Mouse (Mus musculus) midbrain, embryonic 11.5 days (tissue): ENCODE data around the gene Tbc1d10c. TPM values are rescaled to one million over a fixed set of nuclear protein-coding genes. Genes with fewer than 3 reads are reported as not detected.
"Not testable (repeated sequence)": the region's sequence is repeated elsewhere in the genome, so short reads cannot be mapped to it uniquely, and the experiment has no call there.

ENCODE experiments used
- ATAC-seq: fragments of 200-750 bp; cut with Nextera tagmentation; 2 replicates; pipeline ENCODE4 v1.8.0; 2017; ENCODE audit warnings: moderate TSS enrichment, moderate library complexity; ENCODE audit not compliant: low FRiP score
- DNase-seq: peaks from one replicate; pipeline ENCODE4 v3.0.0; 2015; ENCODE audit warnings: low spot score; ENCODE audit errors: missing footprints
- H3K27ac ChIP-seq: fragments of 300-500 bp; sonication (generic); 2 replicates; pipeline ENCODE4 v1.5.1; 2014; ENCODE audit warnings: low read depth, low read length
- H3K27me3 ChIP-seq: fragments of 300-500 bp; sonication (generic); 2 replicates; pipeline ENCODE4 v1.6.1; 2014; ENCODE audit warnings: mild to moderate bottlenecking, low read length, moderate library complexity, mixed read lengths; ENCODE audit not compliant: control insufficient read depth, insufficient read depth
- H3K36me3 ChIP-seq: fragments of 300-500 bp; sonication (generic); 2 replicates; pipeline ENCODE4 v1.6.1; 2014; ENCODE audit warnings: mild to moderate bottlenecking, low read length, moderate library complexity, mixed read lengths; ENCODE audit not compliant: control insufficient read depth, insufficient read depth
- H3K4me1 ChIP-seq: fragments of 300-500 bp; sonication (generic); 2 replicates; pipeline ENCODE4 v1.6.1; 2014; ENCODE audit warnings: low read length; ENCODE audit not compliant: control insufficient read depth, insufficient read depth
- H3K4me2 ChIP-seq: fragments of 300-500 bp; sonication (generic); 2 replicates; pipeline ENCODE4 v1.6.1; 2014; ENCODE audit warnings: mild to moderate bottlenecking, moderate library complexity
- H3K4me3 ChIP-seq: fragments of 300-500 bp; sonication (generic); 2 replicates; pipeline ENCODE4 v1.5.1; 2014; ENCODE audit warnings: low read depth, low read length
- H3K9ac ChIP-seq: fragments of 300-500 bp; sonication (generic); 2 replicates; pipeline ENCODE4 v1.6.1; 2014; ENCODE audit warnings: low read length
- H3K9me3 ChIP-seq: fragments of 300-500 bp; sonication (generic); 2 replicates; pipeline ENCODE4 v1.6.1; 2016; ENCODE audit warnings: low read length; ENCODE audit not compliant: control insufficient read depth
- WGBS: fragments of 180-500 bp; shearing (Covaris S2); extraction: QIAGEN DNeasy Blood & Tissue Kit; methylation state at CpG from one replicate; pipeline ENCODE4 v1.1.7; 2014; 5-methylcytosine and 5-hydroxymethylcytosine counted together
- microRNA-seq: library from miRNA; unstranded; fragments of <30 nt; microRNA quantifications from one replicate; pipeline ENCODE4, GENCODE M21; 2017
- polyA plus RNA-seq: library from polyadenylated mRNA; unstranded; fragments of >200 nt; fragmentation: Nextera tagmentation; extraction: Ambion mirVana; gene quantifications from 2 replicates; pipeline ENCODE4 v1.2.1, GENCODE M21; 2014

Gene Tbc1d10c
- polyA plus RNA-seq, 1 experiment from 2014 or later: 0.29 TPM

- H3K9ac ChIP-seq: no peak overlapping the region
- ATAC-seq (no peak), DNase-seq (no peak)
- H3K4me3 ChIP-seq: no peak overlapping the region
- no peak overlapping the region for H3K27ac ChIP-seq
- no peaks in the 10 kb centered on the region for H3K27me3 ChIP-seq
- no peaks in the 10 kb centered on the region for H3K4me1 ChIP-seq
- 82% methylated on average over 5 of the region's 5 CpGs for WGBS
- H3K36me3 ChIP-seq: no peaks in the 10 kb centered on the region; the same call in 1 of the 2 replicates
- no peak overlapping the region for H3K4me2 ChIP-seq
- H3K9me3 ChIP-seq: no peaks in the 10 kb centered on the region
Measured at GRCm38 (mm10) chr19:4137913-4138312, 53.2 kb downstream of the Tbc1d10c start.

GRCm38 (mm10) chr19:4136463-4136862 lies 54.6 kb downstream of the Tbc1d10c start:
- ATAC-seq (no peak), DNase-seq (no peak)
- 79% methylated on average over 5 of the region's 5 CpGs for WGBS
- no peak overlapping the region for H3K27ac ChIP-seq
- no peak overlapping the region for H3K4me3 ChIP-seq
- no peak overlapping the region for H3K9ac ChIP-seq
- H3K27me3 ChIP-seq: no peaks in the 10 kb centered on the region
- H3K4me1 ChIP-seq: no peaks in the 10 kb centered on the region
- H3K36me3 ChIP-seq: peaks cover 3% of the 10 kb centered on the region
- no peaks in the 10 kb centered on the region for H3K9me3 ChIP-seq
- no peak overlapping the region for H3K4me2 ChIP-seq

GRCm38 (mm10) chr19:4135963-4136345 lies 55.1 kb downstream of the Tbc1d10c start:
- H3K36me3 ChIP-seq, DNase-seq, ATAC-seq, H3K4me1 ChIP-seq, H3K9ac ChIP-seq, H3K9me3 ChIP-seq, H3K4me3 ChIP-seq, H3K4me2 ChIP-seq, H3K27me3 ChIP-seq, H3K27ac ChIP-seq: not testable (repeated sequence)
- WGBS: 28% methylated on average over 8 of the region's 8 CpGs

GRCm38 (mm10) chr19:4135229-4135962 lies 55.7 kb downstream of the Tbc1d10c start:
- H3K4me3 ChIP-seq, ATAC-seq, DNase-seq, H3K27me3 ChIP-seq, H3K36me3 ChIP-seq, H3K27ac ChIP-seq, H3K4me2 ChIP-seq, H3K4me1 ChIP-seq, H3K9me3 ChIP-seq, H3K9ac ChIP-seq: not testable (repeated sequence)
- WGBS: 83% methylated on average over 6 of the region's 6 CpGs

- DNase-seq (no peak), ATAC-seq (no peak)
- H3K4me2 ChIP-seq: no peak overlapping the region
- H3K9me3 ChIP-seq: no peaks in the 10 kb centered on the region
- H3K36me3 ChIP-seq: peaks cover 4% of the 10 kb centered on the region
- no peak overlapping the region for H3K27ac ChIP-seq
- H3K27me3 ChIP-seq: no peaks in the 10 kb centered on the region
- 85% methylated on average over 4 of the region's 4 CpGs for WGBS
- no peaks in the 10 kb centered on the region for H3K4me1 ChIP-seq
- no peak overlapping the region for H3K4me3 ChIP-seq
- H3K9ac ChIP-seq: no peak overlapping the region
Measured at GRCm38 (mm10) chr19:4134354-4134753, 56.7 kb downstream of the Tbc1d10c start.

Small RNA genes within 50 kb of the gene (microRNA-seq; reads per million reads assigned to microRNA genes)
- not detected for gene Gm26115

Other genes with a start within 250 kb of the Tbc1d10c start
- not detected in 2 replicates for gene Aldh3b3, start 232.6 kb downstream of the Tbc1d10c start, polyA plus RNA-seq
- 0.44 and 0.50 TPM in 2 replicates for gene Aldh3b2, start 219.0 kb downstream of the Tbc1d10c start, polyA plus RNA-seq
- gene Acy3, start 204.7 kb downstream of the Tbc1d10c start, polyA plus RNA-seq: 1.0 and 1.6 TPM in 2 replicates
- not detected in 2 replicates for gene Tbx10, start 198.5 kb downstream of the Tbc1d10c start, polyA plus RNA-seq
- 14.0 and 15.1 TPM in 2 replicates for gene Nudt8, start 190.7 kb downstream of the Tbc1d10c start, polyA plus RNA-seq
- gene Gm49405, start 190.7 kb downstream of the Tbc1d10c start, polyA plus RNA-seq: 0.87 and 1.5 TPM in 2 replicates
- gene Doc2g, start 188.0 kb downstream of the Tbc1d10c start, polyA plus RNA-seq: 1.5 TPM in 2 replicates
- 180 TPM in 2 replicates for gene Ndufv1, start 178.5 kb downstream of the Tbc1d10c start, polyA plus RNA-seq
- gene Gstp1, start 153.3 kb downstream of the Tbc1d10c start, polyA plus RNA-seq: 337 and 342 TPM in 2 replicates
- 1.1 and 3.8 TPM in 2 replicates for gene Gstp2, start 145.3 kb downstream of the Tbc1d10c start, polyA plus RNA-seq
- not detected in 2 replicates for gene Gstp3, start 131.7 kb downstream of the Tbc1d10c start, polyA plus RNA-seq
- not detected in 2 replicates for gene Cabp2, start 109.7 kb downstream of the Tbc1d10c start, polyA plus RNA-seq
- 60.8 and 73.5 TPM in 2 replicates for gene Cdk2ap2, start 94.1 kb downstream of the Tbc1d10c start, polyA plus RNA-seq
- gene Pitpnm1, start 91.3 kb downstream of the Tbc1d10c start, polyA plus RNA-seq: 11.2 and 11.3 TPM in 2 replicates
- gene Aip, start 65.4 kb downstream of the Tbc1d10c start, polyA plus RNA-seq: 54.9 and 58.9 TPM in 2 replicates
- gene Gpr152, start 51.5 kb downstream of the Tbc1d10c start, polyA plus RNA-seq: not detected in 2 replicates
- gene Cabp4, start 47.3 kb downstream of the Tbc1d10c start, polyA plus RNA-seq: 0.11 TPM in 1 of 2 replicates, not detected in the other
- gene Coro1b, start 42.7 kb downstream of the Tbc1d10c start, polyA plus RNA-seq: 105 and 127 TPM in 2 replicates
- 0.75 and 1.7 TPM in 2 replicates for gene Ptprcap, start 37.7 kb downstream of the Tbc1d10c start, polyA plus RNA-seq
- gene Rps6kb2, start 27.9 kb downstream of the Tbc1d10c start, polyA plus RNA-seq: 35.4 and 46.8 TPM in 2 replicates
- gene Carns1, start 15.8 kb downstream of the Tbc1d10c start, polyA plus RNA-seq: 2.5 and 2.9 TPM in 2 replicates
- gene Ppp1ca, start 781 bp upstream of the Tbc1d10c start, polyA plus RNA-seq: 874 and 929 TPM in 2 replicates
- gene Rad9a, start 10.4 kb upstream of the Tbc1d10c start, polyA plus RNA-seq: 42.4 and 43.5 TPM in 2 replicates
- gene Clcf1, start 23.0 kb upstream of the Tbc1d10c start, polyA plus RNA-seq: 0.31 and 0.32 TPM in 2 replicates
- gene AC109138.7, start 23.1 kb upstream of the Tbc1d10c start, polyA plus RNA-seq: not detected in 2 replicates
- gene Pold4, start 40.6 kb upstream of the Tbc1d10c start, polyA plus RNA-seq: 12.2 and 12.6 TPM in 2 replicates
- gene Ssh3, start 77.9 kb upstream of the Tbc1d10c start, polyA plus RNA-seq: 2.1 and 2.3 TPM in 2 replicates
- 8.5 and 8.8 TPM in 2 replicates for gene Ankrd13d, start 91.9 kb upstream of the Tbc1d10c start, polyA plus RNA-seq
- gene Grk2, start 114.9 kb upstream of the Tbc1d10c start, polyA plus RNA-seq: 13.2 and 16.5 TPM in 2 replicates
- 34.9 and 42.0 TPM in 2 replicates for gene Kdm2a, start 207.0 kb upstream of the Tbc1d10c start, polyA plus RNA-seq
- gene Rhod, start 248.1 kb upstream of the Tbc1d10c start, polyA plus RNA-seq: 10.9 and 11.1 TPM in 2 replicates